Mouse (Mus musculus): ENCODE measurements around the gene Fam241a. TPM values are rescaled to one million over a fixed set of nuclear protein-coding genes. Genes with fewer than 3 reads are reported as not detected.

The Fam241a gene
- 9.8 and 11.0 TPM in 2 replicates for polyA plus RNA-seq (2014; fragmentation: Nextera tagmentation; extraction: Ambion mirVana)

- H3K9ac ChIP-seq (ENCODE audit: low read depth, low read length), result peak within 1 kb of the TSS; percentile 77
- peak within 1 kb of the TSS; percentile 72 for H3K4me2 ChIP-seq
- H3K36me3 ChIP-seq (ENCODE audit: control insufficient read depth, insufficient read depth, low read length), result no peaks in the 10 kb centered on the region
- WGBS (ENCODE audit: insufficient replicate concordance), result under 1% methylated on average over 68 of the region's 94 CpGs
- H3K4me3 ChIP-seq (ENCODE audit: low read depth, low read length), result peak within 1 kb of the TSS; percentile 78
- H3K27me3 ChIP-seq (ENCODE audit: control insufficient read depth, insufficient read depth, low read length), result no peaks in the 10 kb centered on the region
- H3K9me3 ChIP-seq (replicated peaks; ENCODE audit: control insufficient read depth, low read length), result no peaks in the 10 kb centered on the region
- peak; percentile 97 for ATAC-seq (replicated peaks; ENCODE audit: insufficient number of reproducible peaks, low FRiP score, low TSS enrichment)
- 0 out of 2 replicates have a peak, but pooled peaks cover 4% of the 10 kb centered on the region for H3K4me1 ChIP-seq (ENCODE audit: control insufficient read depth, insufficient read depth, low read length)
- peak within 1 kb of the TSS; percentile 88 for H3K27ac ChIP-seq (ENCODE audit: low read depth, low read length)
These were observed at the start of gene Fam241a for GRCm38 (mm10) chr3:127895792-127896541. Gene Fam241a, minus strand, starts transcription at chr3:127896324.

DNA sequence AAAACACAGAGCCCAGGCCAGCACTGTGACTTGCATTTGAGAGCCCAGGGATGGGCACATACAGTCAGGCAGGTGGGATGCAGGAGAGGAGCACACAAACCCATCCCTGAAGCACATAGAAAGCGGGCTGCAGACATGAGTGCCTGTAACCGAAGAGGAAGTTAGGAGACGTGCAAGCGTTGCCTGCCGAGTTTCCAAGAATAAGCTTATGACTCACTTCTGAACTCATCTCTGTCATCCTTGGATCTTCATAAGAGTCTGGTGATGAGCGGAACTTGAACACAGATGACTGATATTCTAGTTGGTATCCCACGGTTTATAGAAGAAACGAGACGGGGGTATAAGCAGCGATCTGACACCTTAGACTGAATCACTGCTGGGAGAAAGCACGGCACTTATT is 36.3 kb upstream of the Fam241a start:
- H3K27me3 ChIP-seq (ENCODE audit: control insufficient read depth, insufficient read depth, low read length), result no peaks in the 10 kb centered on the region
- no peak overlapping the region for H3K9ac ChIP-seq (ENCODE audit: low read depth, low read length)
- 0 out of 2 replicates have a peak, but pooled peaks cover 3% of the 10 kb centered on the region for H3K9me3 ChIP-seq (replicated peaks; ENCODE audit: control insufficient read depth, low read length)
- no peak overlapping the region for H3K4me3 ChIP-seq (ENCODE audit: low read depth, low read length)
- ATAC-seq (replicated peaks; ENCODE audit: insufficient number of reproducible peaks, low FRiP score, low TSS enrichment), result no peak
- no peaks in the 10 kb centered on the region for H3K36me3 ChIP-seq (ENCODE audit: control insufficient read depth, insufficient read depth, low read length)
- no peaks in the 10 kb centered on the region; the same call in 1 of the 2 replicates for H3K4me1 ChIP-seq (ENCODE audit: control insufficient read depth, insufficient read depth, low read length)
- H3K27ac ChIP-seq (ENCODE audit: low read depth, low read length), result no peak overlapping the region
- H3K4me2 ChIP-seq, result peak overlapping the region; percentile 37; the same call in 1 of the 2 replicates
- WGBS (ENCODE audit: insufficient replicate concordance), result 90% methylated on average over 11 of the region's 11 CpGs

DNA sequence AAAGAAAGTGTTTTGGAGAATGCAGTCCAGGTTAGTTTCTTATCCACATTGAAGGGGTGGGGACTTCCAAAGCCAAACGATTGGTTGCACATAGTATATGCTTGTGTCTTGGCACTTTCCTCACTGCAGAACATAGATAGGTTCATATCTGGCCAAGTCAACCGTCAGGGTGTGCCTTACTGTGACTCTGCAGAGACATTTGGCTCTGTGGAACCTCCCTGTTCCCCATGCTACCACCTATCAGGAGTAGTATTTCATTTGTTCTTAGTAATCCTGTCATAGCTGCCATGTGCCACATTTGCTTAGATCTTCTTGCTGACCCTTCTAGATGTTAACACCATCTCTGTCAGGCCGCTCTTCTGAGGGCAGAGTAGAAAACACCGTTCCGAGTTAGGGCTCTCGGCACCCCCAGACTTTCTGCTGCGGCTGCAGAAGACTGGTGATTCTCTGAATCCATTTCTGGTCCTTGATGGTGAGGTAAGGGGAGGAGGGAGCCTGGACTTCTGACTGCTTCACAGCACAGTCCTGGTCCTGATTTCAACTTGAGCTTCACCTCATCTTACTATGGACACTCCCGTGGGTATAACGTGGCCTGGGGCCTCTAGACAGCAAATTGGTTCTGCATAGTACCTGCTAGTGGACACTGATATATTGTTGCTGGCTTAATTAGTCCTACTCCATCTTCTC is 34.3 kb upstream of the Fam241a start:
- 61% methylated on average over 9 of the region's 9 CpGs for WGBS (ENCODE audit: insufficient replicate concordance)
- H3K4me2 ChIP-seq, result peak overlapping the region; percentile 50
- H3K36me3 ChIP-seq (ENCODE audit: control insufficient read depth, insufficient read depth, low read length), result no peaks in the 10 kb centered on the region
- peak overlapping the region; percentile 85 for H3K27ac ChIP-seq (ENCODE audit: low read depth, low read length)
- H3K27me3 ChIP-seq (ENCODE audit: control insufficient read depth, insufficient read depth, low read length), result no peaks in the 10 kb centered on the region
- no peaks in the 10 kb centered on the region; the same call in none of the 2 replicates for H3K4me1 ChIP-seq (ENCODE audit: control insufficient read depth, insufficient read depth, low read length)
- H3K9me3 ChIP-seq (replicated peaks; ENCODE audit: control insufficient read depth, low read length), result 0 out of 2 replicates have a peak, but pooled peaks cover 2% of the 10 kb centered on the region
- ATAC-seq (replicated peaks; ENCODE audit: insufficient number of reproducible peaks, low FRiP score, low TSS enrichment), result peak; percentile 97
- H3K9ac ChIP-seq (ENCODE audit: low read depth, low read length), result no peak overlapping the region
- H3K4me3 ChIP-seq (ENCODE audit: low read depth, low read length), result no peak overlapping the region

- H3K4me2 ChIP-seq, result peak overlapping the region; percentile 50
- no peaks in the 10 kb centered on the region for H3K27me3 ChIP-seq (ENCODE audit: control insufficient read depth, insufficient read depth, low read length)
- no peak overlapping the region for H3K4me3 ChIP-seq (ENCODE audit: low read depth, low read length)
- whole genome bisulfite sequencing (ENCODE audit: insufficient replicate concordance), result 42% methylated on average over 9 of the region's 9 CpGs
- no peaks in the 10 kb centered on the region for H3K9me3 ChIP-seq (replicated peaks; ENCODE audit: control insufficient read depth, low read length)
- 0 out of 2 replicates have a peak, but pooled peaks have one; percentile 21 for ATAC-seq (replicated peaks; ENCODE audit: insufficient number of reproducible peaks, low FRiP score, low TSS enrichment)
- H3K9ac ChIP-seq (ENCODE audit: low read depth, low read length), result 0 out of 2 replicates have a peak overlapping the region, but pooled peaks have one; percentile 22
- no peaks in the 10 kb centered on the region; the same call in none of the 2 replicates for H3K4me1 ChIP-seq (ENCODE audit: control insufficient read depth, insufficient read depth, low read length)
- no peaks in the 10 kb centered on the region for H3K36me3 ChIP-seq (ENCODE audit: control insufficient read depth, insufficient read depth, low read length)
- H3K27ac ChIP-seq (ENCODE audit: low read depth, low read length), result peak overlapping the region; percentile 85
These were observed 33.8 kb upstream of the Fam241a start for GRCm38 (mm10) chr3:127929921-127930320.

GRCm38 (mm10) chr3:127926635-127927183 is 30.6 kb upstream of the Fam241a start:
- no peak overlapping the region for H3K27ac ChIP-seq (ENCODE audit: low read depth, low read length)
- no peak overlapping the region for H3K9ac ChIP-seq (ENCODE audit: low read depth, low read length)
- no peak overlapping the region for H3K4me2 ChIP-seq
- no peaks in the 10 kb centered on the region for H3K9me3 ChIP-seq (replicated peaks; ENCODE audit: control insufficient read depth, low read length)
- no peaks in the 10 kb centered on the region for H3K27me3 ChIP-seq (ENCODE audit: control insufficient read depth, insufficient read depth, low read length)
- no peaks in the 10 kb centered on the region for H3K36me3 ChIP-seq (ENCODE audit: control insufficient read depth, insufficient read depth, low read length)
- ATAC-seq (replicated peaks; ENCODE audit: insufficient number of reproducible peaks, low FRiP score, low TSS enrichment), result no peak
- H3K4me1 ChIP-seq (ENCODE audit: control insufficient read depth, insufficient read depth, low read length), result no peaks in the 10 kb centered on the region; the same call in none of the 2 replicates
- H3K4me3 ChIP-seq (ENCODE audit: low read depth, low read length), result no peak overlapping the region
- 45% methylated on average over 9 of the region's 9 CpGs for WGBS (ENCODE audit: insufficient replicate concordance)

- H3K9ac ChIP-seq (ENCODE audit: low read depth, low read length), result no peak overlapping the region
- no peak overlapping the region for H3K4me2 ChIP-seq
- H3K4me1 ChIP-seq (ENCODE audit: control insufficient read depth, insufficient read depth, low read length), result no peaks in the 10 kb centered on the region; the same call in 1 of the 2 replicates
- H3K36me3 ChIP-seq (ENCODE audit: control insufficient read depth, insufficient read depth, low read length), result no peaks in the 10 kb centered on the region
- no peak overlapping the region for H3K4me3 ChIP-seq (ENCODE audit: low read depth, low read length)
- H3K9me3 ChIP-seq (replicated peaks; ENCODE audit: control insufficient read depth, low read length), result no peaks in the 10 kb centered on the region
- WGBS (ENCODE audit: insufficient replicate concordance), result 67% methylated on average over 2 of the region's 2 CpGs
- no peak overlapping the region for H3K27ac ChIP-seq (ENCODE audit: low read depth, low read length)
- ATAC-seq (replicated peaks; ENCODE audit: insufficient number of reproducible peaks, low FRiP score, low TSS enrichment), result no peak
- H3K27me3 ChIP-seq (ENCODE audit: control insufficient read depth, insufficient read depth, low read length), result no peaks in the 10 kb centered on the region
These were observed 28.3 kb upstream of the Fam241a start for GRCm38 (mm10) chr3:127924464-127924863.

DNA sequence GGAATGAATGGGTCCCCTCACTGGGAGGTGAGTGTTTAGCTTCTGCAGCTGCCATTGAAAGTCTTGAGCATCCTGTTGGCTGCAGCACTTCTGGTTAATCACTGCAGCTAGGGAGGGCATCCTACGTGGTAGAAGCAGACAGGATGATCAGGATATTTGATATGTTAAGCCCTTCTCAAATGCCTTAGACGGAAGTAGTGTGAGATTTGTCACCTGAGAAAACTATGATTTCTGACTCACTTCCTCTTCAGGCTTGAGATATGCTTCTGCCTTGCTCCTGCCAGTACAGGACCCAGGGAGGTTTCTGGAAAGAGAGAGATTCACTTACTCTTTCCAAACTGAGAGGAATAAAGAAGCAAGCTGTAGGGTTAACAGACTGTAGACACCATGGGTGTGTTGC is 27.1 kb upstream of the Fam241a start:
- no peaks in the 10 kb centered on the region for H3K27me3 ChIP-seq (ENCODE audit: control insufficient read depth, insufficient read depth, low read length)
- no peak overlapping the region for H3K4me2 ChIP-seq
- H3K4me1 ChIP-seq (ENCODE audit: control insufficient read depth, insufficient read depth, low read length), result no peaks in the 10 kb centered on the region; the same call in 1 of the 2 replicates
- no peak overlapping the region for H3K27ac ChIP-seq (ENCODE audit: low read depth, low read length)
- H3K4me3 ChIP-seq (ENCODE audit: low read depth, low read length), result no peak overlapping the region
- H3K9me3 ChIP-seq (replicated peaks; ENCODE audit: control insufficient read depth, low read length), result no peaks in the 10 kb centered on the region
- no peak overlapping the region for H3K9ac ChIP-seq (ENCODE audit: low read depth, low read length)
- WGBS (ENCODE audit: insufficient replicate concordance), result 46% methylated on average over 2 of the region's 2 CpGs
- ATAC-seq (replicated peaks; ENCODE audit: insufficient number of reproducible peaks, low FRiP score, low TSS enrichment), result no peak
- no peaks in the 10 kb centered on the region for H3K36me3 ChIP-seq (ENCODE audit: control insufficient read depth, insufficient read depth, low read length)

GRCm38 (mm10) chr3:127922125-127922524 is 26.0 kb upstream of the Fam241a start:
- Histone ChIP-seq H3K27ac (ENCODE audit: low read depth, low read length) (no peak overlapping the region), H3K9ac (ENCODE audit: low read depth, low read length) (no peak overlapping the region), H3K27me3 (ENCODE audit: control insufficient read depth, insufficient read depth, low read length) (no peaks in the 10 kb centered on the region), H3K9me3 (replicated peaks; ENCODE audit: control insufficient read depth, low read length) (no peaks in the 10 kb centered on the region), H3K36me3 (ENCODE audit: control insufficient read depth, insufficient read depth, low read length) (no peaks in the 10 kb centered on the region), H3K4me2 (no peak overlapping the region), H3K4me1 (ENCODE audit: control insufficient read depth, insufficient read depth, low read length) (no peaks in the 10 kb centered on the region; the same call in 1 of the 2 replicates), H3K4me3 (ENCODE audit: low read depth, low read length) (no peak overlapping the region)
- no peak for ATAC-seq (replicated peaks; ENCODE audit: insufficient number of reproducible peaks, low FRiP score, low TSS enrichment)
- 59% methylated on average over 5 of the region's 5 CpGs for WGBS (ENCODE audit: insufficient replicate concordance)
